Mouse (Mus musculus) erythroblast, embryonic 14.5 days (primary cell): Measurements from ENCODE around the gene Otop2. TPM values are rescaled to one million over a fixed set of nuclear protein-coding genes. Genes with fewer than 3 reads are reported as not detected.

Experiments used
- H3K27me3 ChIP-seq: 2 replicates; pipeline ENCODE4 v1.6.1; 2012; ENCODE audit warnings: inconsistent platforms; ENCODE audit not compliant: control insufficient read depth
- H3K36me3 ChIP-seq: 2 replicates; pipeline ENCODE4 v1.6.1; 2012; ENCODE audit warnings: mild to moderate bottlenecking, inconsistent platforms; ENCODE audit not compliant: control insufficient read depth
- H3K4me1 ChIP-seq: 2 replicates; pipeline ENCODE4 v1.6.1; 2012; ENCODE audit warnings: inconsistent platforms; ENCODE audit not compliant: control insufficient read depth
- H3K4me3 ChIP-seq: replicated peaks from 2 replicates; pipeline ENCODE3; 2012; ENCODE audit warnings: moderate library complexity, mild to moderate bottlenecking, inconsistent platforms
- H3K9me3 ChIP-seq: 2 replicates; pipeline ENCODE4 v1.6.1; 2012; ENCODE audit warnings: low read length, inconsistent platforms, mixed read lengths; ENCODE audit not compliant: control insufficient read depth
- GATA1 ChIP-seq: IDR thresholded peaks from 2 replicates; pipeline ENCODE4 v1.6.1; 2012; ENCODE audit warnings: low read length, inconsistent platforms, mixed read lengths
- TAL1 ChIP-seq: IDR thresholded peaks from 3 replicates; pipeline ENCODE4 v1.6.1; 2012; ENCODE audit warnings: low read length, inconsistent platforms, mixed read lengths
- polyA plus RNA-seq: library from polyadenylated mRNA; stranded (reverse); fragments of >175 nt; gene quantifications from 2 replicates; pipeline ENCODE4 v1.2.3, GENCODE M21; 2012

The Otop2 gene
- polyA plus RNA-seq, 1 experiment = not detected

GRCm38 (mm10) chr11:115374695-115375425, 67.9 kb downstream of the Otop2 start:
- Histone ChIP-seq H3K27me3 (peaks cover 75% of the 10 kb centered on the region), H3K9me3 (peaks cover 12% of the 10 kb centered on the region), H3K36me3 (no peaks in the 10 kb centered on the region), H3K4me1 (peaks cover 3% of the 10 kb centered on the region; the same call in 1 of the 2 replicates), H3K4me3 (no peak overlapping the region)
- TF ChIP-seq TAL1 (no peak), GATA1 (no peak)

- H3K36me3 ChIP-seq = no peaks in the 10 kb centered on the region
- H3K4me3 ChIP-seq = no peak overlapping the region
- peaks cover 78% of the 10 kb centered on the region for H3K27me3 ChIP-seq
- no peak for TF ChIP-seq TAL1
- peaks cover 3% of the 10 kb centered on the region; the same call in 1 of the 2 replicates for H3K4me1 ChIP-seq
- peaks cover 12% of the 10 kb centered on the region for H3K9me3 ChIP-seq
Observed at GRCm38 (mm10) chr11:115376722-115377121, 69.8 kb downstream of the Otop2 start.

- peaks cover 80% of the 10 kb centered on the region for H3K27me3 ChIP-seq
- TF ChIP-seq TAL1 (no peak), GATA1 (no peak)
Observed at GRCm38 (mm10) chr11:115377254-115377653, 70.3 kb downstream of the Otop2 start.

GRCm38 (mm10) chr11:115377854-115378253, 70.9 kb downstream of the Otop2 start:
- Histone ChIP-seq H3K36me3 (no peaks in the 10 kb centered on the region), H3K4me3 (no peak overlapping the region), H3K27me3 (peaks cover 84% of the 10 kb centered on the region), H3K4me1 (peaks cover 5% of the 10 kb centered on the region; the same call in 1 of the 2 replicates), H3K9me3 (peaks cover 16% of the 10 kb centered on the region)
- TF ChIP-seq GATA1 (no peak), TAL1 (no peak)

More at GRCm38 (mm10) chr11:115377254-115377653, 70.3 kb downstream of the Otop2 start:
- H3K4me3 ChIP-seq = no peak overlapping the region
- H3K9me3 ChIP-seq = peaks cover 14% of the 10 kb centered on the region
- H3K4me1 ChIP-seq = peaks cover 5% of the 10 kb centered on the region; the same call in 1 of the 2 replicates
- no peaks in the 10 kb centered on the region for H3K36me3 ChIP-seq

GRCm38 (mm10) chr11:115381276-115381675, 74.3 kb downstream of the Otop2 start:
- TF ChIP-seq TAL1 (no peak), GATA1 (no peak)
- peaks cover 2% of the 10 kb centered on the region; the same call in 1 of the 2 replicates for H3K4me1 ChIP-seq
- H3K27me3 ChIP-seq = peaks cover 77% of the 10 kb centered on the region
- H3K4me3 ChIP-seq = no peak overlapping the region
- no peaks in the 10 kb centered on the region for H3K36me3 ChIP-seq
- peaks cover 16% of the 10 kb centered on the region for H3K9me3 ChIP-seq

Other genes starting within 250 kb of the Otop2 start
- gene Cd300e, start 245.0 kb upstream of the Otop2 start, polyA plus RNA-seq = not detected in 2 replicates
- gene Rab37, start 215.7 kb upstream of the Otop2 start, polyA plus RNA-seq = 0.01 TPM in 1 of 2 replicates, not detected in the other
- not detected in 2 replicates for gene Cd300lf, start 173.2 kb upstream of the Otop2 start, polyA plus RNA-seq
- gene Slc9a3r1, start 143.8 kb upstream of the Otop2 start, polyA plus RNA-seq = 1.8 and 2.1 TPM in 2 replicates
- 0.21 and 0.29 TPM in 2 replicates for gene Tmem104, start 119.7 kb upstream of the Otop2 start, polyA plus RNA-seq
- gene Nat9, start 119.3 kb upstream of the Otop2 start, polyA plus RNA-seq = 0.99 and 1.5 TPM in 2 replicates
- gene Grin2c, start 39.9 kb upstream of the Otop2 start, polyA plus RNA-seq = 0.01 TPM in 2 replicates
- gene Fdxr, start 30.1 kb upstream of the Otop2 start, polyA plus RNA-seq = 1.3 and 1.5 TPM in 2 replicates
- gene Fads6, start 9.5 kb upstream of the Otop2 start, polyA plus RNA-seq = 0.01 TPM in 1 of 2 replicates, not detected in the other
- gene Ush1g, start 14.9 kb downstream of the Otop2 start, polyA plus RNA-seq = not detected in 2 replicates
- not detected in 2 replicates for gene Otop3, start 27.6 kb downstream of the Otop2 start, polyA plus RNA-seq
- gene Hid1, start 60.6 kb downstream of the Otop2 start, polyA plus RNA-seq = 0.03 TPM in 1 of 2 replicates, not detected in the other
- 0.01 TPM in 1 of 2 replicates, not detected in the other for gene Cdr2l, start 74.8 kb downstream of the Otop2 start, polyA plus RNA-seq
- 5.7 and 6.6 TPM in 2 replicates for gene Mrpl58, start 96.6 kb downstream of the Otop2 start, polyA plus RNA-seq
- gene Atp5h, start 112.8 kb downstream of the Otop2 start, polyA plus RNA-seq = 19.5 and 23.1 TPM in 2 replicates
- gene Kctd2, start 113.0 kb downstream of the Otop2 start, polyA plus RNA-seq = 1.3 and 1.9 TPM in 2 replicates
- not detected in 2 replicates for gene Trim80, start 133.4 kb downstream of the Otop2 start, polyA plus RNA-seq
- gene Slc16a5, start 155.3 kb downstream of the Otop2 start, polyA plus RNA-seq = 0.02 TPM in 1 of 2 replicates, not detected in the other
- 0.73 and 0.87 TPM in 2 replicates for gene Armc7, start 168.5 kb downstream of the Otop2 start, polyA plus RNA-seq
- gene Nt5c, start 184.7 kb downstream of the Otop2 start, polyA plus RNA-seq = 4.8 and 6.4 TPM in 2 replicates
- 82.3 and 86.6 TPM in 2 replicates for gene Jpt1, start 207.2 kb downstream of the Otop2 start, polyA plus RNA-seq
- 31.3 and 32.9 TPM in 2 replicates for gene Sumo2, start 229.1 kb downstream of the Otop2 start, polyA plus RNA-seq